Mouse (Mus musculus): ENCODE measurements around the gene Spcs2. TPM values are rescaled to one million over a fixed set of nuclear protein-coding genes. Genes with fewer than 3 reads are reported as not detected.
A peak's percentile ranks its signal among the peaks of the same experiment; 100 is the strongest.

The Spcs2 gene
- polyA plus RNA-seq, 1 experiment, result 104 TPM

DNA sequence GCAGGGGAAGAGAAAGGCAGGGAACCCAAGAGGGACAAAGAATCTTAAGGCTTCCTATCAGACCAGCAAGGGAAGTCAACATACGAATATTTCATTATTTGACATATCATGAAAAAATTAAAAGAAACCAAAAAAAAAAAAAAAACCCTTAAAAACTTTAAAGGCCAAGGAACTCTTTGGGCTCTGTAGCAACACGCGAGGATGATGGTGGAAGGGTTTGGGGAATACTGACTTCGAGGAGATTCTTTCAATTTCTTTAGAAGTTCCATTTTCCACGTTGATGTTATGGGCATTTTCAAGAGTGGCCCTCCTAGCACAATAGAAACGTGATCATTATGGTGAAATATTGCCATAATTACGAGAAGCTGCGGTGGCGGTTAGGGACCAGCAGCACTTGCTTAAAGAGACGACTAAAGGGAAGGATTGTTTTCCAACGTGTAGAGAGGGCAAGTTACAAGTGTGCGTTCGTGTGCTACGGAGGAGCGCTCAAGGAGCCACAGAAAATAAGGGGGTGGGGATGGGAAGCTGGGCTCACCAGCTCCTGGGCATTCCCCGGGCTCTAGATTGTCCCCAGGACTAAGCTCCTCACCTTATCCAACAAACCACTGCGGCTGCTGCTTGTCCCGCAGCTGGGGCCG, 5.0 kb downstream of the Spcs2 start:
- Histone ChIP-seq H3K9me3 (replicated peaks; ENCODE audit: control insufficient read depth, insufficient read depth, low read length, poor library complexity, severe bottlenecking) (no peaks in the 10 kb centered on the region), H3K27me3 (ENCODE audit: control insufficient read depth, insufficient read depth, low read length, poor library complexity, severe bottlenecking) (no peaks in the 10 kb centered on the region), H3K4me3 (ENCODE audit: low read depth, low read length) (peak overlapping the region; percentile 99), H3K27ac (ENCODE audit: insufficient read depth, low read length) (no peak overlapping the region), H3K4me1 (ENCODE audit: control insufficient read depth, insufficient read depth, low read length) (no peaks in the 10 kb centered on the region), H3K36me3 (ENCODE audit: control insufficient read depth, insufficient read depth, low read length, poor library complexity, severe bottlenecking) (peaks cover 13% of the 10 kb centered on the region), H3K9ac (ENCODE audit: low read depth, poor library complexity, severe bottlenecking) (peak overlapping the region; percentile 78)
- TF ChIP-seq EP300 (IDR thresholded peaks at IDR 0.05; ENCODE audit: insufficient read depth, low read depth, low read length) (no peak), CTCF (IDR thresholded peaks at IDR 0.05; ENCODE audit: low read depth, low read length) (no peak), POLR2A (IDR thresholded peaks at IDR 0.05; ENCODE audit: insufficient read depth, low read length) (no peak)

GRCm38 (mm10) chr7:99856266-99856861, 6.9 kb downstream of the Spcs2 start:
- Histone ChIP-seq H3K27ac (ENCODE audit: insufficient read depth, low read length) (no peak overlapping the region), H3K36me3 (ENCODE audit: control insufficient read depth, insufficient read depth, low read length, poor library complexity, severe bottlenecking) (peaks cover 18% of the 10 kb centered on the region), H3K4me1 (ENCODE audit: control insufficient read depth, insufficient read depth, low read length) (no peaks in the 10 kb centered on the region), H3K27me3 (ENCODE audit: control insufficient read depth, insufficient read depth, low read length, poor library complexity, severe bottlenecking) (no peaks in the 10 kb centered on the region), H3K9me3 (replicated peaks; ENCODE audit: control insufficient read depth, insufficient read depth, low read length, poor library complexity, severe bottlenecking) (no peaks in the 10 kb centered on the region), H3K4me3 (ENCODE audit: low read depth, low read length) (no peak overlapping the region), H3K9ac (ENCODE audit: low read depth, poor library complexity, severe bottlenecking) (no peak overlapping the region)
- TF ChIP-seq CTCF (IDR thresholded peaks at IDR 0.05; ENCODE audit: low read depth, low read length) (no peak), EP300 (IDR thresholded peaks at IDR 0.05; ENCODE audit: insufficient read depth, low read depth, low read length) (no peak), POLR2A (IDR thresholded peaks at IDR 0.05; ENCODE audit: insufficient read depth, low read length) (no peak)

DNA sequence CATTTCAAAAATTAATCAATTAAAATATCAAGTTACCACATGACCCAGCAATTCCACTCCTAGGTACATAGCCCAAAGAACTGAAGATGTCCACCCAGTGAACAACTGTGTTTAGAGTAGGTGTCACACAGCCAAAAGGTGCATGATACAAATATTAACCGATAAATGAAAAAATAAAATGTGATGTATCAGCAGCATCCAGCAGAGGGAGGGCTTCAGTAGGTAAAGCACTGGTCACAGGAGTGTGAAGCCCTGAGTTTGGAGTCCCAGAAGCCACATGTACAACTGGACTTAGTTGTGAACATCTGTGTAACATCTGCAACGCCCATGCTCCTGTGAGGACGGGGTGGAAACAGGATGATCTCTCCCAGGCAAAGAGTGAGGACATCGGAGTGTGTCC, 9.0 kb downstream of the Spcs2 start:
- no peak for TF ChIP-seq POLR2A (IDR thresholded peaks at IDR 0.05; ENCODE audit: insufficient read depth, low read length)
- TF ChIP-seq CTCF (IDR thresholded peaks at IDR 0.05; ENCODE audit: low read depth, low read length), result no peak
- no peak for TF ChIP-seq EP300 (IDR thresholded peaks at IDR 0.05; ENCODE audit: insufficient read depth, low read depth, low read length)
- no peaks in the 10 kb centered on the region for H3K27me3 ChIP-seq (ENCODE audit: control insufficient read depth, insufficient read depth, low read length, poor library complexity, severe bottlenecking)
- peaks cover 22% of the 10 kb centered on the region for H3K36me3 ChIP-seq (ENCODE audit: control insufficient read depth, insufficient read depth, low read length, poor library complexity, severe bottlenecking)
- no peak overlapping the region for H3K27ac ChIP-seq (ENCODE audit: insufficient read depth, low read length)
- H3K9me3 ChIP-seq (replicated peaks; ENCODE audit: control insufficient read depth, insufficient read depth, low read length, poor library complexity, severe bottlenecking), result no peaks in the 10 kb centered on the region
- H3K4me1 ChIP-seq (ENCODE audit: control insufficient read depth, insufficient read depth, low read length), result no peaks in the 10 kb centered on the region
- H3K4me3 ChIP-seq (ENCODE audit: low read depth, low read length), result no peak overlapping the region
- no peak overlapping the region for H3K9ac ChIP-seq (ENCODE audit: low read depth, poor library complexity, severe bottlenecking)

- H3K4me3 ChIP-seq (ENCODE audit: low read depth, low read length), result no peak overlapping the region
- no peaks in the 10 kb centered on the region for H3K4me1 ChIP-seq (ENCODE audit: control insufficient read depth, insufficient read depth, low read length)
- no peaks in the 10 kb centered on the region for H3K27me3 ChIP-seq (ENCODE audit: control insufficient read depth, insufficient read depth, low read length, poor library complexity, severe bottlenecking)
- H3K9ac ChIP-seq (ENCODE audit: low read depth, poor library complexity, severe bottlenecking), result no peak overlapping the region
- no peak overlapping the region for H3K27ac ChIP-seq (ENCODE audit: insufficient read depth, low read length)
- TF ChIP-seq CTCF (IDR thresholded peaks at IDR 0.05; ENCODE audit: low read depth, low read length) (peak; percentile 16), POLR2A (IDR thresholded peaks at IDR 0.05; ENCODE audit: insufficient read depth, low read length) (no peak)
- no peaks in the 10 kb centered on the region for H3K9me3 ChIP-seq (replicated peaks; ENCODE audit: control insufficient read depth, insufficient read depth, low read length, poor library complexity, severe bottlenecking)
- peaks cover 28% of the 10 kb centered on the region for H3K36me3 ChIP-seq (ENCODE audit: control insufficient read depth, insufficient read depth, low read length, poor library complexity, severe bottlenecking)
Observed at GRCm38 (mm10) chr7:99853350-99853749, 9.9 kb downstream of the Spcs2 start.

GRCm38 (mm10) chr7:99851618-99852017, 11.6 kb downstream of the Spcs2 start:
- H3K27ac ChIP-seq (ENCODE audit: insufficient read depth, low read length), result no peak overlapping the region
- no peaks in the 10 kb centered on the region for H3K4me1 ChIP-seq (ENCODE audit: control insufficient read depth, insufficient read depth, low read length)
- H3K9me3 ChIP-seq (replicated peaks; ENCODE audit: control insufficient read depth, insufficient read depth, low read length, poor library complexity, severe bottlenecking), result no peaks in the 10 kb centered on the region
- TF ChIP-seq POLR2A (IDR thresholded peaks at IDR 0.05; ENCODE audit: insufficient read depth, low read length), result no peak
- no peak for TF ChIP-seq CTCF (IDR thresholded peaks at IDR 0.05; ENCODE audit: low read depth, low read length)
- TF ChIP-seq EP300 (IDR thresholded peaks at IDR 0.05; ENCODE audit: insufficient read depth, low read depth, low read length), result no peak
- peaks cover 38% of the 10 kb centered on the region for H3K36me3 ChIP-seq (ENCODE audit: control insufficient read depth, insufficient read depth, low read length, poor library complexity, severe bottlenecking)
- no peaks in the 10 kb centered on the region for H3K27me3 ChIP-seq (ENCODE audit: control insufficient read depth, insufficient read depth, low read length, poor library complexity, severe bottlenecking)
- no peak overlapping the region for H3K9ac ChIP-seq (ENCODE audit: low read depth, poor library complexity, severe bottlenecking)
- no peak overlapping the region for H3K4me3 ChIP-seq (ENCODE audit: low read depth, low read length)

DNA sequence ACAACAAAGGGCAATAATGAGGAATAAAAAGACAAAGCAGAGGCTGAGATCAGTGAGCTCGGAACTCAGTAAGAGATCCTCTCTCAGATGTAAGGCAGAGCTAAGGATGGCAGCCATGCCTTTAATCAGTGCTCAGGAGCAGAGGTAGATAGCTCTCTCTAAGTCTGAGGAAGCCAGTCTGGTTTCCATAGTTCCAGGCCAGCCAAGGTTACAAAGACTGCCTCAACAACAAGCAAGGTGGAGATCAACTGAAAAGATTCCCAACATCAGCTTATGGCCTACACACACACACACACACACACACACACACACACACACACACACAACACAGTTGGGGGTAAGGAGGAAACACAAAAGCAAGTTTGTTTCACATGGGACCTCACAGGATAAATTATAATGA, 12.1 kb downstream of the Spcs2 start:
- TF ChIP-seq EP300 (IDR thresholded peaks at IDR 0.05; ENCODE audit: insufficient read depth, low read depth, low read length) (no peak), POLR2A (IDR thresholded peaks at IDR 0.05; ENCODE audit: insufficient read depth, low read length) (no peak), CTCF (IDR thresholded peaks at IDR 0.05; ENCODE audit: low read depth, low read length) (no peak)
- Histone ChIP-seq H3K9me3 (replicated peaks; ENCODE audit: control insufficient read depth, insufficient read depth, low read length, poor library complexity, severe bottlenecking) (no peaks in the 10 kb centered on the region), H3K36me3 (ENCODE audit: control insufficient read depth, insufficient read depth, low read length, poor library complexity, severe bottlenecking) (peaks cover 41% of the 10 kb centered on the region), H3K27me3 (ENCODE audit: control insufficient read depth, insufficient read depth, low read length, poor library complexity, severe bottlenecking) (no peaks in the 10 kb centered on the region), H3K4me1 (ENCODE audit: control insufficient read depth, insufficient read depth, low read length) (no peaks in the 10 kb centered on the region), H3K27ac (ENCODE audit: insufficient read depth, low read length) (no peak overlapping the region), H3K4me3 (ENCODE audit: low read depth, low read length) (no peak overlapping the region), H3K9ac (ENCODE audit: low read depth, poor library complexity, severe bottlenecking) (no peak overlapping the region)
